Mouse (Mus musculus): ENCODE measurements around the gene Cpsf4. TPM values are rescaled to one million over a fixed set of nuclear protein-coding genes. Genes with fewer than 3 reads are reported as not detected.
"Not testable (repeated sequence)": the region's sequence is repeated elsewhere in the genome, so short reads cannot be mapped to it uniquely, and the experiment has no call there.

The Cpsf4 gene
- polyA plus RNA-seq, 1 experiment: 7.7 TPM

DNA sequence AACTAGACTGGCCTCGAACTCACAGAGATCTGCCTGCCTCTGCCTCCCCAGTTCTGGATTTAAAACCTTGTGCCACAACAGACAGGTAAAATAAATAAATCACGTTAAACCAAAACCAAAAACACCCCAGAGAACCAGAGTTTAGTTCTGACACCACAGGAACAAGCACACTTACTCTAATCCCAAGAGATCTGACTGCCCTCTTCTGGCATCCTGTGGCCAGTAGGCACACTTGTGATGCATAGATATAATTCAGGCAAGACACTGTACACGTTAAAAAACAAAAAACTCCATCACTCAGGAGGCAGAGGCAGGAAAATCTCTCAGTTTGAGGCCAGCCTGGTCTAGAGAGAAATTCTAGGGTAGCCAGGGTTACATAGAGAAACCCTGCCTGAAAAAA lies 35.4 kb downstream of the Cpsf4 start:
- H3K27ac ChIP-seq (replicated peaks; ENCODE audit: low read depth, low read length): no peak overlapping the region
- H3K4me1 ChIP-seq (ENCODE audit: control insufficient read depth, insufficient read depth, insufficient read length, low read length): peaks cover 8% of the 10 kb centered on the region

GRCm38 (mm10) chr5:145203936-145204691 lies 37.1 kb downstream of the Cpsf4 start, which contains the start of gene Zkscan5:
TSS of gene Zkscan5 (plus strand) at chr5:145204562.
- Histone ChIP-seq H3K27ac (replicated peaks; ENCODE audit: low read depth, low read length) (peak within 1 kb of the TSS; percentile 91), H3K4me3 (ENCODE audit: insufficient read depth, low read depth, low read length) (peak within 1 kb of the TSS; percentile 89), H3K4me1 (ENCODE audit: control insufficient read depth, insufficient read depth, insufficient read length, low read length) (peaks cover 8% of the 10 kb centered on the region)

More for the DNA sequence above, 35.4 kb downstream of the Cpsf4 start:
- no peak overlapping the region for H3K4me3 ChIP-seq (ENCODE audit: insufficient read depth, low read depth, low read length)

DNA sequence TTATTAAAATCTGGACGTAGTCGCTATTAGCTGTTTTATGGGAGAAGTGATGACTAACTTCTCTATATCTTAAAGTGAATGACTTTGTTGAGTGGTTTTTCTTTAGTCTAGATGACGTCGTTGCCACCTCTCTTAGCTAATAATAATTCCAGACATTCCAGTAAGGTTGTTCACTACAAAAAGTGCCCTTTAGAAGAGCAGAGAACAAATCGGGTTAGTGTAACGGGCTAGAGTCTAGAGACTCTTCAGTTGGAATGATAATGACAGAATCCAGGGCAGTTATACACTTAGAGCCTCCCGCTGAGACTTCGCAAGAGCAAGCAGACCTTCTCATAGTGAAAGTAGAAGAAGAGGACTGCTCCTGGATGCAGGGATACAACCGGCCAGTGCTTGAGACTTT lies 38.0 kb downstream of the Cpsf4 start:
- H3K4me1 ChIP-seq (ENCODE audit: control insufficient read depth, insufficient read depth, insufficient read length, low read length): peaks cover 8% of the 10 kb centered on the region
- peak overlapping the region; percentile 18; the same call in 1 of the 2 replicates for H3K27ac ChIP-seq (replicated peaks; ENCODE audit: low read depth, low read length)
- peak overlapping the region; percentile 42 for H3K4me3 ChIP-seq (ENCODE audit: insufficient read depth, low read depth, low read length)

DNA sequence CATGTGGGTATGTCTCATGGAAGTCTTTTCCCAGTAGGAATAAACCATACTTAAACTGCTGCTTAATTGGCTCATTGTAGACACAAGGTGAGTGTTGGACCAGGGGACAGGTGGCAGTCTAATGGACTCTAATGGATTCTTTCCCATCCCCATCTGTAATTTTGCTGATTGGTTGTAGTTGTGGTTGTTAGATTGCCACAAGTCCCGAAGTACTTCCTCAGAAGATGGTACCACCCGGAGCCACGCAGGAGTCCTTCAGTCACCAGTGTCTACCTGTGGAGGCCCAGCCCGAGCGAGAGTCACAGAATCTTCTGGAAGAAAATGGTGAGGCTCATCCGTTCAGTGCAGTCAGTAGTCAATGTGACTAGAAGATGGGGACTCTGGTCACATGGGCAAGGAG lies 40.4 kb downstream of the Cpsf4 start:
- Histone ChIP-seq H3K4me3 (ENCODE audit: insufficient read depth, low read depth, low read length) (no peak overlapping the region), H3K27ac (replicated peaks; ENCODE audit: low read depth, low read length) (no peak overlapping the region), H3K4me1 (ENCODE audit: control insufficient read depth, insufficient read depth, insufficient read length, low read length) (peaks cover 6% of the 10 kb centered on the region)

DNA sequence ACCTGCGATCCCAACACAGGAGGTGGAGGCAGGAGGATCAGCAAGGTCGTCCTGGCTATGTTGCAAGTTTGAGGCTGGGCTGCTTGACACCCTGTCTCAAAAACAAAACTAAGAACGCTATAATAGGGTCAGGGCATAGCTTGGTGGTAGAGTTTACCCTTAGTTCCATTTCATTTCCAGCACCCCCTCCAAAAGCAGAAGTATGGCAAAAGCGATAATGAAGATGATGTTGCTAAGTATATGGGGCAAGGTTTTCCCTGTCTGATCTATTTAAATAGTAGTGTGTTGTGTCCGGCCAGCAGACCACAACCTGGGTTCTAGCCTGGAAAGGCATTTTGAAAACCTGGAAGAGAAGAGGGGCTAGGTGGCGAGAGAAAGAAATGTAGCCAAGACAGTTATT lies 40.9 kb downstream of the Cpsf4 start:
- Histone ChIP-seq H3K27ac (replicated peaks; ENCODE audit: low read depth, low read length) (no peak overlapping the region), H3K4me3 (ENCODE audit: insufficient read depth, low read depth, low read length) (no peak overlapping the region), H3K4me1 (ENCODE audit: control insufficient read depth, insufficient read depth, insufficient read length, low read length) (peaks cover 6% of the 10 kb centered on the region)

DNA sequence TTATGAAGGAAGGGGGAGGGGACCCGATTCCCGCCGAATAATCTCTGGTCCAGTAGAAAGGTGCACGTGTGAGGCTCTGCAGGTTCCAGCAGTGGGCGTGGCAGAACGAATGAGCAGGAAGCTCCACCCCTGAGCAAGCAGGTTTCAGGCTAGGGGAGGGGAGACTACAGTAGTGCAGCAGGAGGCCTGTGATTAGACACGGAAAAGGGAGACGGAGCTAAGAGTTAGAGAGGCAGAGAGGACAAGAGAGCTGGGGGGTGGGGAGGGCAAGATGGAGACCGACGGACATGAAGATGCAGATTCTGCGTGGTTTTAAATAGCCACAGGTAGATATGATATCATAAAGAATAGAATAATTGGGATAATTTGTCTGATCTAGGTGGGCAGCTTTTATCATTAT lies 41.4 kb downstream of the Cpsf4 start:
- not testable (repeated sequence) for H3K4me3 ChIP-seq (ENCODE audit: insufficient read depth, low read depth, low read length); H3K27ac ChIP-seq (replicated peaks; ENCODE audit: low read depth, low read length); H3K4me1 ChIP-seq (ENCODE audit: control insufficient read depth, insufficient read depth, insufficient read length, low read length)

- Histone ChIP-seq H3K4me3 (ENCODE audit: insufficient read depth, low read depth, low read length) (no peak overlapping the region), H3K4me1 (ENCODE audit: control insufficient read depth, insufficient read depth, insufficient read length, low read length) (no peaks in the 10 kb centered on the region), H3K27ac (replicated peaks; ENCODE audit: low read depth, low read length) (no peak overlapping the region)
Observed at GRCm38 (mm10) chr5:145211340-145211739, 44.3 kb downstream of the Cpsf4 start.

DNA sequence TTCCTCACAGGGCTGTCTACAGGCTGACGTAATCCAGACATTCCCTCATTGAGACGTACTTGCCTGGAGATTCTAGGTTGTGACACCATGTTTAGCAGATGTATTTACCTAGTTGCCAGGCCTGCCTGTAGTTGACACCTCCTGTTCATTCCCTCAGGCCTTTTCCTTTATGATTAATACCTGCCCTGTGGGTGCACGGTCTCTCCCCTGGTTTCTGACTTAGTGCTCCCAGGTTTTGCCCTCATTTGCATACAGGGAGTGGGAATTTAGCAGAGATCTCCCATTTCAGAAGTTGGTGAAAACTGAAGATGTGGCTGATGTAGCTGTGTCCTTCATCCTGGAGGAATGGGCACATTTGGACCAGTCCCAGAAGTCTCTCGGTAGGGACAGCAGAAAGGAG lies 45.2 kb downstream of the Cpsf4 start:
- H3K4me3 ChIP-seq (ENCODE audit: insufficient read depth, low read depth, low read length): no peak overlapping the region
- no peaks in the 10 kb centered on the region for H3K4me1 ChIP-seq (ENCODE audit: control insufficient read depth, insufficient read depth, insufficient read length, low read length)
- H3K27ac ChIP-seq (replicated peaks; ENCODE audit: low read depth, low read length): no peak overlapping the region

- no peaks in the 10 kb centered on the region for H3K4me1 ChIP-seq (ENCODE audit: control insufficient read depth, insufficient read depth, insufficient read length, low read length)
- no peak overlapping the region for H3K27ac ChIP-seq (replicated peaks; ENCODE audit: low read depth, low read length)
Observed at GRCm38 (mm10) chr5:145213505-145213904, 46.5 kb downstream of the Cpsf4 start.

DNA sequence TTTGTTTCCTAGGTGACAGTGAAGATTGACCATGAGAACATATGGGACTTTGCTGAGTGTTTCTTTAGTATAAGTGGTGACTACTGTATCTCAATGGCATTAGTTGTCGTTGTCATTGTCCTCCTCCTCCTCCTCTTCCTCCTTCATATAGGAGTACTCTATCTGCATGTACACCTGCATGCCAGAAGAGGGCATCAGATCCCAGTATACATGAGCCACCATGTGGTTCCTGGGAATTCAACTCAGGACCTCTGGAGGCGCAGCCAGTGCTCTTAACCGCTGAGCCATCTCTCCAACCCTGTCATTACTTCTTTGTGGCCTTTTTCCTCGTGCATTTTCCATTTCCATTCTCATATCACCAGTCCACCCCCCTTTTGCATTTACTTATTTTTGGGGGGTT lies 47.7 kb downstream of the Cpsf4 start:
- no peak overlapping the region for H3K27ac ChIP-seq (replicated peaks; ENCODE audit: low read depth, low read length)
- H3K4me3 ChIP-seq (ENCODE audit: insufficient read depth, low read depth, low read length): no peak overlapping the region
- H3K4me1 ChIP-seq (ENCODE audit: control insufficient read depth, insufficient read depth, insufficient read length, low read length): no peaks in the 10 kb centered on the region

More at GRCm38 (mm10) chr5:145213505-145213904, 46.5 kb downstream of the Cpsf4 start:
- no peak overlapping the region for H3K4me3 ChIP-seq (ENCODE audit: insufficient read depth, low read depth, low read length)

- H3K27ac ChIP-seq (replicated peaks; ENCODE audit: low read depth, low read length): no peak overlapping the region
- no peaks in the 10 kb centered on the region for H3K4me1 ChIP-seq (ENCODE audit: control insufficient read depth, insufficient read depth, insufficient read length, low read length)
Observed at GRCm38 (mm10) chr5:145217746-145218145, 50.7 kb downstream of the Cpsf4 start.

GRCm38 (mm10) chr5:145218206-145218605 lies 51.2 kb downstream of the Cpsf4 start:
- Histone ChIP-seq H3K4me3 (ENCODE audit: insufficient read depth, low read depth, low read length) (no peak overlapping the region), H3K27ac (replicated peaks; ENCODE audit: low read depth, low read length) (no peak overlapping the region), H3K4me1 (ENCODE audit: control insufficient read depth, insufficient read depth, insufficient read length, low read length) (no peaks in the 10 kb centered on the region)

More at GRCm38 (mm10) chr5:145217746-145218145, 50.7 kb downstream of the Cpsf4 start:
- no peak overlapping the region for H3K4me3 ChIP-seq (ENCODE audit: insufficient read depth, low read depth, low read length)

GRCm38 (mm10) chr5:145218671-145219070 lies 51.7 kb downstream of the Cpsf4 start:
- Histone ChIP-seq H3K27ac (replicated peaks; ENCODE audit: low read depth, low read length) (no peak overlapping the region), H3K4me1 (ENCODE audit: control insufficient read depth, insufficient read depth, insufficient read length, low read length) (no peaks in the 10 kb centered on the region), H3K4me3 (ENCODE audit: insufficient read depth, low read depth, low read length) (no peak overlapping the region)

DNA sequence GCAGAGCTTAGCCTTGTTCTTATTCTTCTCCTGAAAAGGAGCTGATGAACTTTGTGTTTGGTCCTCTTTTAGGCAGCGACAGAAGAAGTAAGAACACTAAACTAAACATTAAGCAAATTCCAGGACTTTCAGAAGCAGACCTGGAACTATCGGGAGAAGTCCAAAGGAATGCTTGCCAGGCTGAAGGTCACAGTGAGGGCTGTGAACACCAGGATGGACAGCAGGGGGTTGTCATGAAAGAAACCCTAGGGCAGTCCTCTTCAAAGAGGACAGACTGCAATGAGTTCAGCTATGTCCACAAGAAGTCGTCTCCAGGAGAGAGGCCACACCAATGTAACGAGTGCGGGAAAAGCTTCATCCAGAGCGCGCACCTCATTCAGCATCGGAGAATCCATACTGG lies 53.0 kb downstream of the Cpsf4 start:
- H3K27ac ChIP-seq (replicated peaks; ENCODE audit: low read depth, low read length): no peak overlapping the region
- no peak overlapping the region for H3K4me3 ChIP-seq (ENCODE audit: insufficient read depth, low read depth, low read length)
- H3K4me1 ChIP-seq (ENCODE audit: control insufficient read depth, insufficient read depth, insufficient read length, low read length): no peaks in the 10 kb centered on the region

DNA sequence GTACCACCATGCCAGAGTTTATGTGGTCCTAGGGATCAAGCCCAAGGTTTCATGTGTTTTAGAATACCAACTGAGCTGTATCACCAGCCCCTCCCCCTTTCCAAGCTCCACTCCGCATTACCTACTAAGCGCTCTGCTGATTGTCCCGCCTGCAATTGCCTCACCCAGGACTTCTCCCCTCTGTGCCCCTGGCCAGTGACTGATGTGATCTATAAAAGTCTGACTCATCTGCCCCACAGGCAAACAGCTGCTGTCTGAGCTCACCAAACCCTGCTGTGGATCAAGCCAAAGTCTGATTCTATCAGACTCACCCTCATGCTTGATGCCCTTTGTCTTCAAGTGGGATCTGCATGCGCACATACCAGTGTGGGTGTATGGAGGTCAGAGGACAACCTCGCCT lies 55.8 kb downstream of the Cpsf4 start:
- Histone ChIP-seq H3K4me1 (ENCODE audit: control insufficient read depth, insufficient read depth, insufficient read length, low read length) (no peaks in the 10 kb centered on the region), H3K27ac (replicated peaks; ENCODE audit: low read depth, low read length) (no peak overlapping the region)

DNA sequence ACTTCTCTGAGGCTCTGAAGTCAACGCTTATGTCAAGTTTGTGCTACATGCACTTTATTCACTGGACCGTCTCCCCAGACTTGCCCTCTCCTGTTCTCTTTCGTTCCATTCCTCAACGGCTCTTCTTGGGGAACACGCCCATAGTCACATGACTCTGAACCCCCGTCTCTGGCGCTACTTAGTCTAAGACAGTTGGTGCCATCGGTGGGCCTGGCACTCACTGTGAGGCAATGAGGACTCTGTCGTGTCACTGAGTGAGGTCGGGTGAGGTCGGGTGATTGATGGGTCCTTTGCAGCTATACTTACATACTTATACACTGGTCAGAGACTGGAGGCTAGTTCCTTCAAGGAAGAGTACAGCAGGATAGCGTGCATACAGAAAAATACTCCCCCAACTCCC lies 56.4 kb downstream of the Cpsf4 start:
- H3K27ac ChIP-seq (replicated peaks; ENCODE audit: low read depth, low read length): no peak overlapping the region
- no peaks in the 10 kb centered on the region for H3K4me1 ChIP-seq (ENCODE audit: control insufficient read depth, insufficient read depth, insufficient read length, low read length)
- H3K4me3 ChIP-seq (ENCODE audit: insufficient read depth, low read depth, low read length): no peak overlapping the region

More for the DNA sequence above, 55.8 kb downstream of the Cpsf4 start:
- H3K4me3 ChIP-seq (ENCODE audit: insufficient read depth, low read depth, low read length): no peak overlapping the region

Measured in brown adipose tissue, adult 24 weeks (tissue).